Mouse (Mus musculus): ENCODE measurements around the gene Hamp2.
A peak's percentile ranks its signal among the peaks of the same experiment; 100 is the strongest.
"Not testable (repeated sequence)": the region's sequence is repeated elsewhere in the genome, so short reads cannot be mapped to it uniquely, and the experiment has no call there.

The Hamp2 gene

GRCm38 (mm10) chr7:30952441-30953265, 28.2 kb upstream of the Hamp2 start:
- no peak for DNase-seq

- not testable (repeated sequence) for DNase-seq
Measured at GRCm38 (mm10) chr7:30949902-30950301, 25.4 kb upstream of the Hamp2 start.

GRCm38 (mm10) chr7:30945876-30946275, 21.4 kb upstream of the Hamp2 start:
- DNase-seq: no peak

GRCm38 (mm10) chr7:30945466-30945865, 21.0 kb upstream of the Hamp2 start:
- not testable (repeated sequence) for DNase-seq

- not testable (repeated sequence) for DNase-seq
Measured at GRCm38 (mm10) chr7:30944706-30945105, 20.2 kb upstream of the Hamp2 start.

GRCm38 (mm10) chr7:30943909-30944635, 19.6 kb upstream of the Hamp2 start, which contains the start of gene Hamp:
Gene Hamp (minus strand): TSS chr7:30944032.
- no peak for DNase-seq

- DNase-seq: not testable (repeated sequence)
Measured at GRCm38 (mm10) chr7:30942365-30942764, 17.9 kb upstream of the Hamp2 start.

GRCm38 (mm10) chr7:30940070-30940469, 15.6 kb upstream of the Hamp2 start:
- not testable (repeated sequence) for DNase-seq

- DNase-seq: not testable (repeated sequence)
Measured at GRCm38 (mm10) chr7:30935422-30936099, 11.1 kb upstream of the Hamp2 start.

GRCm38 (mm10) chr7:30924071-30924470, 410 bp downstream of the Hamp2 start:
- DNase-seq: no peak

- not testable (repeated sequence) for DNase-seq
Measured at GRCm38 (mm10) chr7:30922490-30922889, 2.0 kb downstream of the Hamp2 start.

- no peak for DNase-seq
Measured at GRCm38 (mm10) chr7:30920217-30920616, 4.3 kb downstream of the Hamp2 start.

GRCm38 (mm10) chr7:30917219-30917618, 7.3 kb downstream of the Hamp2 start:
- no peak for DNase-seq

- no peak for DNase-seq
Measured at GRCm38 (mm10) chr7:30916713-30917112, 7.8 kb downstream of the Hamp2 start.

- DNase-seq: no peak
Measured at GRCm38 (mm10) chr7:30914732-30915131, 9.7 kb downstream of the Hamp2 start, which contains the start of gene Mag. Gene Mag (minus strand): TSS chr7:30914873.

- no peak for DNase-seq
Measured at GRCm38 (mm10) chr7:30909773-30910172, 14.7 kb downstream of the Hamp2 start.

- no peak for DNase-seq
Measured at GRCm38 (mm10) chr7:30908992-30909431, 15.5 kb downstream of the Hamp2 start.

GRCm38 (mm10) chr7:30908277-30908991, 16.0 kb downstream of the Hamp2 start:
- DNase-seq: peak; percentile 53

GRCm38 (mm10) chr7:30904042-30904441, 20.4 kb downstream of the Hamp2 start:
- DNase-seq: no peak

- DNase-seq: no peak
Measured at GRCm38 (mm10) chr7:30895217-30895616, 29.3 kb downstream of the Hamp2 start.

GRCm38 (mm10) chr7:30892515-30892914, 32.0 kb downstream of the Hamp2 start:
- DNase-seq: no peak

- no peak for DNase-seq
Measured at GRCm38 (mm10) chr7:30891746-30892145, 32.7 kb downstream of the Hamp2 start.

Data from retina, postnatal 1 day (tissue).